Mouse (Mus musculus) lung, postnatal 0 days (tissue): Measurements from ENCODE around the gene Rnf5.

ENCODE experiments used
- CTCF ChIP-seq: IDR thresholded peaks from 2 replicates; pipeline ENCODE4 v1.5.1; 2016; ENCODE audit warnings: antibody characterized with exemption, mild to moderate bottlenecking
- EP300 ChIP-seq: IDR thresholded peaks from 2 replicates; pipeline ENCODE4 v1.6.1; 2016; ENCODE audit warnings: antibody characterized with exemption, mild to moderate bottlenecking, control low read depth

DNA sequence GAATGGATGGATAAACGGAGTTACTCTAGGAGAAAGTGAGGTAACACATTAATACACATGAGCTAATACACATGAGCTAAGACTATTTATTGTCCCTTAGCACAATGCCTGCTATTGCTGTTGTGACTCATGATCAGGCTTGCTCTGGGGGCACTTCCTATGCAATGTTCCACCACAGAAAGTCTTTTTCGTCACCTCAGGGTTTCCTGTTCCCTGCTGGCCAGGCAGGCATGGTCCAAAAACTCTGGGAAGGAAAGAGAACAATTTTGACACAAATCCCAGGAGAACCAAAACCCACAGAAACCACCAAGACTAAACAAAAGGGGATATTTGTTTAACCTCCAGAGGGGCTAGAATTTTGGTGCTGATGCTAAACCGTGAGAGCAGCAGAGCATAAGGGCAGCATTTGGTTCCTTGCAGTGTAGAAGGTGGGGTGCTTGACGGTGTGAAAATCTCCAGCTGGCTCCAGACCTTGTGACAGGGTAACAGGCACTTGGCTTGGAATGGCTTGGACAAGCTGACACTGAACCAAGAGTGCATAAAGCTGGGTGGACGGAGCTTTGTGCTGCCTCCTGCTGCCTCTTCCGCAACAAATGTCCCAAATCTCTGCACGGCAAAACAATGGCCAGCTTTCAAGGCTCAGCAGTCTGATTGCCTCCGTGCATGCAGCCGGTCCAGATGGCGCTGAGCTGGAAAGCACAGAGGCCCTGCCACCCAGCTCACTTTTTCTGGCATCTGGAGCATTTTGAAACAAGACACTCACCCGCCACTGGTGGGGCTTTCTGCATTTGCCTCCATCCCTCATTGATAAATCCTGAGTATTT is 37.5 kb upstream of the Rnf5 start:
- peak; percentile 54 for TF ChIP-seq CTCF
- peak; percentile 27; the same call in 1 of the 2 replicates for TF ChIP-seq EP300
